Mouse (Mus musculus) limb, embryonic 14.5 days (tissue): ENCODE results near the gene Ly6g6f. TPM values are rescaled to one million over a fixed set of nuclear protein-coding genes. Genes with fewer than 3 reads are reported as not detected.

Experiments
- ATAC-seq: fragments of 200-750 bp; cut with Nextera tagmentation; 2 replicates; pipeline ENCODE4 v1.8.0; 2017; ENCODE audit warnings: low read depth, moderate number of reproducible peaks, moderate TSS enrichment; ENCODE audit not compliant: low FRiP score
- DNase-seq: peaks from one replicate; pipeline ENCODE4 v3.0.0-alpha.2; 2015; ENCODE audit warnings: low spot score
- H3K27ac ChIP-seq: fragments of 300-500 bp; sonication (generic); replicated peaks from 2 replicates; pipeline ENCODE4 v1.5.1; 2014; ENCODE audit warnings: low read depth, mild to moderate bottlenecking, low read length, moderate library complexity, mixed read lengths
- H3K27me3 ChIP-seq: fragments of 300-500 bp; sonication (generic); 2 replicates; pipeline ENCODE4 v1.6.1; 2014; ENCODE audit warnings: low read length, mixed read lengths; ENCODE audit not compliant: control insufficient read depth, insufficient read depth
- H3K36me3 ChIP-seq: fragments of 300-500 bp; sonication (generic); 2 replicates; pipeline ENCODE4 v1.6.1; 2014; ENCODE audit warnings: mild to moderate bottlenecking, low read length, moderate library complexity, mixed read lengths; ENCODE audit not compliant: control insufficient read depth, insufficient read depth
- H3K4me1 ChIP-seq: fragments of 300-500 bp; sonication (generic); 2 replicates; pipeline ENCODE4 v1.6.1; 2014; ENCODE audit warnings: antibody characterized with exemption, low read length, mixed read lengths; ENCODE audit not compliant: control insufficient read depth, insufficient read depth
- H3K4me2 ChIP-seq: fragments of 300-500 bp; sonication (generic); replicated peaks from 2 replicates; pipeline ENCODE4 v1.6.1; 2014; ENCODE audit warnings: low read depth, mild to moderate bottlenecking, low read length, moderate library complexity; ENCODE audit not compliant: severe bottlenecking
- H3K4me3 ChIP-seq: fragments of 300-500 bp; sonication (generic); replicated peaks from 2 replicates; pipeline ENCODE4 v1.5.1; 2014; ENCODE audit warnings: low read length
- H3K9ac ChIP-seq: fragments of 300-500 bp; sonication (generic); 2 replicates; pipeline ENCODE4 v1.6.1; 2014; ENCODE audit warnings: mild to moderate bottlenecking, low read depth, low read length, moderate library complexity; ENCODE audit not compliant: severe bottlenecking
- H3K9me3 ChIP-seq: fragments of 300-500 bp; sonication (generic); 2 replicates; pipeline ENCODE4 v1.6.1; 2016; ENCODE audit warnings: low read length; ENCODE audit not compliant: control insufficient read depth
- POLR2A ChIP-seq: fragments of 200-500 bp; IDR thresholded peaks from 2 replicates; pipeline ENCODE4 v1.8.0; 2012; ENCODE audit warnings: inconsistent platforms, mild to moderate bottlenecking, moderate library complexity, borderline replicate concordance; ENCODE audit not compliant: insufficient read depth, insufficient read length; ENCODE audit errors: extremely low read depth
- WGBS: fragments of 180-500 bp; shearing (Covaris S2); extraction: QIAGEN DNeasy Blood & Tissue Kit; methylation state at CpG from one replicate; pipeline ENCODE4 v1.1.7; 2014; 5-methylcytosine and 5-hydroxymethylcytosine counted together
- polyA plus RNA-seq, 2 experiments: library from polyadenylated mRNA; depleted of rRNA in 1 of 2; stranded (reverse) in 1 of 2; unstranded in 1 of 2; fragments of >200 nt; fragmentation: Nextera tagmentation in 1 of 2; extraction: Ambion mirVana in 1 of 2; gene quantifications; 2 replicates each; pipeline versions ENCODE4 v1.2.1 to v1.2.3; 2012 to 2014

The Ly6g6f gene
- polyA plus RNA-seq, 2 experiments, result 0.14 to 0.28 TPM

GRCm38 (mm10) chr17:35080248-35080647 lies 5.2 kb downstream of the Ly6g6f start:
- H3K4me1 ChIP-seq, result peaks cover 5% of the 10 kb centered on the region; the same call in 1 of the 2 replicates
- TF ChIP-seq POLR2A, result no peak
- no peak for ATAC-seq
- 49% methylated on average over 6 of the region's 6 CpGs for WGBS
- no peaks in the 10 kb centered on the region for H3K9me3 ChIP-seq
- H3K27me3 ChIP-seq, result no peaks in the 10 kb centered on the region
- H3K4me2 ChIP-seq, result no peak overlapping the region
- no peak overlapping the region for H3K9ac ChIP-seq
- DNase-seq, result no peak
- no peak overlapping the region for H3K4me3 ChIP-seq
- no peak overlapping the region for H3K27ac ChIP-seq
- no peaks in the 10 kb centered on the region for H3K36me3 ChIP-seq

- no peaks in the 10 kb centered on the region for H3K9me3 ChIP-seq
- no peaks in the 10 kb centered on the region for H3K27me3 ChIP-seq
- no peak overlapping the region for H3K4me3 ChIP-seq
- DNase-seq (no peak), ATAC-seq (no peak)
- H3K9ac ChIP-seq, result no peak overlapping the region
- no peaks in the 10 kb centered on the region for H3K36me3 ChIP-seq
- no peak for TF ChIP-seq POLR2A
- 72% methylated on average over 9 of the region's 9 CpGs for WGBS
- no peak overlapping the region for H3K27ac ChIP-seq
- H3K4me1 ChIP-seq, result peaks cover 5% of the 10 kb centered on the region; the same call in 1 of the 2 replicates
- no peak overlapping the region for H3K4me2 ChIP-seq
Measured at GRCm38 (mm10) chr17:35079778-35080177, 5.6 kb downstream of the Ly6g6f start.

- DNase-seq (no peak), ATAC-seq (no peak)
- H3K9me3 ChIP-seq, result no peaks in the 10 kb centered on the region
- no peak within 1 kb of the TSS for H3K4me3 ChIP-seq
- TF ChIP-seq POLR2A, result no peak
- H3K27ac ChIP-seq, result no peak within 1 kb of the TSS
- 0 out of 2 replicates have a peak within 1 kb of the TSS, but pooled peaks have one; percentile 18 for H3K9ac ChIP-seq
- no peak within 1 kb of the TSS for H3K4me2 ChIP-seq
- peaks cover 8% of the 10 kb centered on the region; the same call in 1 of the 2 replicates for H3K4me1 ChIP-seq
- no peaks in the 10 kb centered on the region for H3K27me3 ChIP-seq
- 12% methylated on average over 14 of the region's 14 CpGs for WGBS
- no peaks in the 10 kb centered on the region for H3K36me3 ChIP-seq
Measured at GRCm38 (mm10) chr17:35077786-35078233, 7.6 kb downstream of the Ly6g6f start, which contains the start of gene Ly6g6d. TSS of gene Ly6g6d (minus strand) at chr17:35078065.

GRCm38 (mm10) chr17:35077285-35077684 lies 8.1 kb downstream of the Ly6g6f start:
- Histone ChIP-seq H3K4me2 (no peak overlapping the region), H3K9ac (no peak overlapping the region), H3K27me3 (no peaks in the 10 kb centered on the region), H3K4me3 (no peak overlapping the region), H3K4me1 (peaks cover 8% of the 10 kb centered on the region; the same call in 1 of the 2 replicates), H3K9me3 (no peaks in the 10 kb centered on the region), H3K36me3 (no peaks in the 10 kb centered on the region), H3K27ac (no peak overlapping the region)
- TF ChIP-seq POLR2A, result no peak
- DNase-seq, result no peak
- no peak for ATAC-seq
- WGBS, result 30% methylated on average over 2 of the region's 2 CpGs

- H3K27me3 ChIP-seq, result no peaks in the 10 kb centered on the region
- no peak within 1 kb of the TSS for H3K4me3 ChIP-seq
- H3K4me1 ChIP-seq, result peaks cover 8% of the 10 kb centered on the region; the same call in 1 of the 2 replicates
- H3K9me3 ChIP-seq, result no peaks in the 10 kb centered on the region
- H3K9ac ChIP-seq, result 0 out of 2 replicates have a peak within 1 kb of the TSS, but pooled peaks have one; percentile 18
- DNase-seq (no peak), ATAC-seq (no peak)
- no peaks in the 10 kb centered on the region for H3K36me3 ChIP-seq
- 20% methylated on average over 10 of the region's 10 CpGs for WGBS
- H3K4me2 ChIP-seq, result no peak within 1 kb of the TSS
- TF ChIP-seq POLR2A, result no peak
- H3K27ac ChIP-seq, result no peak within 1 kb of the TSS
Measured at GRCm38 (mm10) chr17:35076507-35077176, 8.8 kb downstream of the Ly6g6f start, which contains the start of gene Ly6g6e. TSS of gene Ly6g6e (plus strand) at chr17:35076902.
